Comparison of ENCODE assay signal across 10 mouse cellular contexts in the genomic region with DNA sequence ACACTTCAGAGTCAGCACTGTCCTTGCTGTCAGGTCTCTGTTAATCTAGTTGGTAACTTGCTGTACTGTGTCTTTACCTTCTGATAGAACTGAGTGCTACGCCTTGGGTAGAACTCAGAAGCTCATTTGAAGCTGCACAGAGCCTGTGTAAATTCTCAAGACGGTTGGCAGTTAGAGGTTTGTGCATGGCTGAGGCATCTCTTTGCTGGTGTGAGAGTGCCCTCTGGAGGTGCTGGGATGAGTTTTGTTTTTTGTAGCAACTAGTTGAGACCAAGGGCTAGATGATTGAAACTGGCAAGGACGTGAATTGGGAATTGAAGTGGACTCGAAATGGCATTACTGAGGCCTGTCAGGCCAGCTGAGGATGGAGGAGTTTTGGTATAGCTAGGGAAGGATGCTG. TPM values are rescaled to one million over a fixed set of nuclear protein-coding genes. Genes with fewer than 3 reads are reported as not detected.
A peak's percentile ranks its signal among the peaks of the same experiment; 100 is the strongest.
DNase-seq lines count a peak whose midpoint lies in the region; ATAC-seq and TF ChIP-seq lines count a peak whose summit lies in the region.
"Had no signal": no experiment of that assay in that cellular context is flagged by ENCODE, and none has a peak within 500 bp of the region (broad histone marks: within the 10 kb centered on the region; RNA-seq: fewer than 3 reads in every experiment).

No protein-coding gene starts in this region.

- 56% methylated on average over 4 of the region's 4 CpGs for WGBS in limb, embryonic 11.5 days
- WGBS in limb, embryonic 10.5 days = 54% methylated on average over 4 of the region's 4 CpGs
- 39% methylated on average over 4 of the region's 4 CpGs for WGBS in heart, embryonic 13.5 days
- 30% methylated on average over 4 of the region's 4 CpGs for WGBS in midbrain, postnatal 0 days

- H3K9ac ChIP-seq in limb, embryonic 11.5 days (ENCODE audit: low read length) = no peak overlapping the region
- 0 out of 2 replicates have a peak overlapping the region, but pooled peaks have one; percentile 16 for H3K9ac ChIP-seq in heart, embryonic 13.5 days
- H3K9ac ChIP-seq in midbrain, postnatal 0 days (replicated peaks; ENCODE audit: low read length, poor library complexity, severe bottlenecking) = no peak overlapping the region
- H3K9ac ChIP-seq: neural tube, embryonic 13.5 days had no signal

- no peak overlapping the region for H3K4me3 ChIP-seq in limb, embryonic 11.5 days (ENCODE audit: low read depth, low read length)
- H3K4me3 ChIP-seq in limb, embryonic 10.5 days = no peak overlapping the region
- H3K4me3 ChIP-seq in heart, embryonic 13.5 days = no peak overlapping the region
- no peak overlapping the region for H3K4me3 ChIP-seq in midbrain, postnatal 0 days (ENCODE audit: low read depth, low read length)
- H3K4me3 ChIP-seq: erythroblast, embryonic 14.5 days; neural tube, embryonic 13.5 days had no signal

- peak; percentile 70 for DNase-seq in limb, embryonic 11.5 days (ENCODE audit: low spot score)
- no peak for DNase-seq in limb, embryonic 10.5 days (ENCODE audit: low spot score)
- DNase-seq in adrenal gland, adult 2 months = peak; percentile 71
- DNase-seq in embryo, embryonic 10.5 days (ENCODE audit: low spot score) = peak; percentile 70
- peak; percentile 68 to 74 for DNase-seq in layer of hippocampus, postnatal 36 days
- peak; percentile 81 for DNase-seq in midbrain, postnatal 0 days (ENCODE audit: low spot score)
- peak; percentile 78 for DNase-seq in thymus, postnatal 25 days

- no peak overlapping the region for H3K27ac ChIP-seq in limb, embryonic 11.5 days (replicated peaks; ENCODE audit: low read depth, low read length)
- H3K27ac ChIP-seq in limb, embryonic 10.5 days = no peak overlapping the region
- no peak overlapping the region for H3K27ac ChIP-seq in heart, embryonic 13.5 days (replicated peaks)
- H3K27ac ChIP-seq in midbrain, postnatal 0 days (ENCODE audit: low read depth, low read length) = no peak overlapping the region
- H3K27ac ChIP-seq: neural tube, embryonic 13.5 days had no signal

- H3K9me3 ChIP-seq in limb, embryonic 11.5 days (ENCODE audit: control insufficient read depth, low read length) = no peaks in the 10 kb centered on the region
- no peaks in the 10 kb centered on the region for H3K9me3 ChIP-seq in limb, embryonic 10.5 days (replicated peaks)
- no peaks in the 10 kb centered on the region for H3K9me3 ChIP-seq in heart, embryonic 13.5 days
- no peaks in the 10 kb centered on the region for H3K9me3 ChIP-seq in midbrain, postnatal 0 days (ENCODE audit: low read length)
- H3K9me3 ChIP-seq: neural tube, embryonic 13.5 days had no signal

- no peaks in the 10 kb centered on the region for H3K27me3 ChIP-seq in limb, embryonic 11.5 days (ENCODE audit: control insufficient read depth, insufficient read depth, low read length)
- H3K27me3 ChIP-seq in limb, embryonic 10.5 days (ENCODE audit: low read depth, poor library complexity, severe bottlenecking) = no peaks in the 10 kb centered on the region
- no peaks in the 10 kb centered on the region for H3K27me3 ChIP-seq in heart, embryonic 13.5 days (replicated peaks)
- H3K27me3 ChIP-seq in midbrain, postnatal 0 days (ENCODE audit: insufficient read depth, low read length) = no peaks in the 10 kb centered on the region
- H3K27me3 ChIP-seq: neural tube, embryonic 13.5 days had no signal

- H3K4me2 ChIP-seq in limb, embryonic 11.5 days (ENCODE audit: low read depth, severe bottlenecking) = no peak overlapping the region
- H3K4me2 ChIP-seq in heart, embryonic 13.5 days = no peak overlapping the region
- H3K4me2 ChIP-seq in midbrain, postnatal 0 days (ENCODE audit: low read depth, low read length, poor library complexity, severe bottlenecking) = no peak overlapping the region
- H3K4me2 ChIP-seq: neural tube, embryonic 13.5 days had no signal

- ATAC-seq in limb, embryonic 11.5 days (ENCODE audit: insufficient number of reproducible peaks, low FRiP score, low TSS enrichment, low read depth) = no peak
- ATAC-seq in heart, embryonic 13.5 days (ENCODE audit: extremely low read depth, insufficient number of reproducible peaks, low FRiP score, low TSS enrichment) = no peak
- ATAC-seq in midbrain, postnatal 0 days (ENCODE audit: low FRiP score) = no peak

- no peaks in the 10 kb centered on the region for H3K36me3 ChIP-seq in limb, embryonic 11.5 days (ENCODE audit: control insufficient read depth, insufficient read depth, low read length)
- H3K36me3 ChIP-seq in limb, embryonic 10.5 days = peaks cover 88% of the 10 kb centered on the region
- H3K36me3 ChIP-seq in heart, embryonic 13.5 days = peaks cover 27% of the 10 kb centered on the region
- H3K36me3 ChIP-seq in midbrain, postnatal 0 days (ENCODE audit: insufficient read depth, low read length) = peaks cover 2% of the 10 kb centered on the region; the same call in 1 of the 2 replicates

- peak; percentile 83 for TF ChIP-seq CTCF in midbrain, postnatal 0 days (IDR thresholded peaks at IDR 0.05)

- peaks cover 3% of the 10 kb centered on the region for H3K4me1 ChIP-seq in limb, embryonic 11.5 days (ENCODE audit: control insufficient read depth, insufficient read depth, low read length)
- H3K4me1 ChIP-seq in limb, embryonic 10.5 days = peaks cover 14% of the 10 kb centered on the region
- peaks cover 67% of the 10 kb centered on the region for H3K4me1 ChIP-seq in heart, embryonic 13.5 days
- peaks cover 4% of the 10 kb centered on the region; the same call in 1 of the 2 replicates for H3K4me1 ChIP-seq in midbrain, postnatal 0 days (ENCODE audit: insufficient read depth, low read length)

RNA-seq across cellular contexts. Expression of gene Zfp664, which starts 6.5 kb away (rescaled TPM):
- polyA plus RNA-seq in limb, embryonic 11.5 days (2014; fragmentation: Nextera tagmentation; extraction: Ambion mirVana) = 132 and 137 TPM in 2 replicates
- 150 and 157 TPM in 2 replicates for polyA plus RNA-seq in limb, embryonic 10.5 days (2016; fragmentation: Nextera tagmentation; extraction: Ambion mirVana)
- 10 to 100 TPM; 44.8 to 49.1 TPM for total RNA-seq in adrenal gland, adult 2 months (2021)
- polyA plus RNA-seq in adrenal gland, adult 2 months (2012; rRNA removed) = 23.7 and 26.2 TPM in 2 replicates
- 59.2 and 59.8 TPM in 2 replicates for polyA plus RNA-seq in heart, embryonic 13.5 days (2015; fragmentation: Nextera tagmentation; extraction: Ambion mirVana)
- 10 to 100 TPM; 70.6 to 79.1 TPM for total RNA-seq in layer of hippocampus, postnatal 36 days (2021)
- total RNA-seq in midbrain, postnatal 0 days (2014; rRNA removed) = 29.2 and 44.4 TPM in 2 replicates
- 50.0 and 50.2 TPM in 2 replicates for polyA plus RNA-seq in midbrain, postnatal 0 days (2015; fragmentation: Nextera tagmentation; extraction: Ambion mirVana)

RNA-seq across cellular contexts. Expression of gene Ccdc92, which starts 6.8 kb away (rescaled TPM):
- 7.2 and 9.5 TPM in 2 replicates for polyA plus RNA-seq in limb, embryonic 11.5 days (2014; fragmentation: Nextera tagmentation; extraction: Ambion mirVana)
- 6.1 and 8.1 TPM in 2 replicates for polyA plus RNA-seq in limb, embryonic 10.5 days (2016; fragmentation: Nextera tagmentation; extraction: Ambion mirVana)
- 10 to 100 TPM in 1 of 2 experiments, 1 to 10 TPM in 1; 6.3 to 10.9 TPM for total RNA-seq in adrenal gland, adult 2 months (2021)
- polyA plus RNA-seq in adrenal gland, adult 2 months (2012; rRNA removed) = 7.3 and 7.4 TPM in 2 replicates
- polyA plus RNA-seq in heart, embryonic 13.5 days (2015; fragmentation: Nextera tagmentation; extraction: Ambion mirVana) = 3.7 and 4.4 TPM in 2 replicates
- total RNA-seq in layer of hippocampus, postnatal 36 days (2021) = 10 to 100 TPM; 79.0 to 79.2 TPM
- 37.1 and 39.9 TPM in 2 replicates for total RNA-seq in midbrain, postnatal 0 days (2014; rRNA removed)
- polyA plus RNA-seq in midbrain, postnatal 0 days (2015; fragmentation: Nextera tagmentation; extraction: Ambion mirVana) = 50.4 and 57.8 TPM in 2 replicates
